Mouse (Mus musculus) granulocyte monocyte progenitor cell, adult 5-6 weeks (primary cell): ENCODE data around the gene Esd. TPM values are rescaled to one million over a fixed set of nuclear protein-coding genes. Genes with fewer than 3 reads are reported as not detected.

Experiments
- ATAC-seq: replicated peaks from 2 replicates; pipeline ENCODE4 v1.8.0; 2016; ENCODE audit warnings: mild to moderate bottlenecking, moderate TSS enrichment, inconsistent platforms; ENCODE audit not compliant: poor library complexity, severe bottlenecking
- total RNA-seq, 2 experiments: library from RNA; stranded (forward) in 1 of 2; stranded (reverse) in 1 of 2; fragments of 200-712, 200-1000 nt in 1 of 2; fragments of >200 nt in 1 of 2; fragmentation: Nextera tagmentation in 1 of 2; gene quantifications; 2 replicates each; pipeline ENCODE4 v1.2.3; 2014 to 2017

The Esd gene
- total RNA-seq, 2 experiments from 2014 or later = 158 to 250 TPM

GRCm38 (mm10) chr14:74792793-74793192 lies 60.7 kb downstream of the Esd start:
- ATAC-seq = no peak

- no peak for ATAC-seq
These were observed 62.8 kb downstream of the Esd start for GRCm38 (mm10) chr14:74794931-74795330.

- ATAC-seq = peak; percentile 96
These were observed 65.4 kb downstream of the Esd start for GRCm38 (mm10) chr14:74797386-74798062.

- ATAC-seq = no peak
These were observed 66.2 kb downstream of the Esd start for GRCm38 (mm10) chr14:74798063-74798890.

Other genes with a start within 250 kb of the Esd start
- 0.32 TPM in 1 of 2 replicates, not detected in the other for gene Htr2a, start 91.5 kb upstream of the Esd start, total RNA-seq (2014; fragmentation: Nextera tagmentation)
- 0.31 and 0.43 TPM in 2 replicates for gene Htr2a, start 91.5 kb upstream of the Esd start, total RNA-seq (2017)
- 11.3 and 12.1 TPM in 2 replicates for gene Lrch1, start 215.6 kb downstream of the Esd start, total RNA-seq (2014; fragmentation: Nextera tagmentation)
- 12.3 and 12.4 TPM in 2 replicates for gene Lrch1, start 215.6 kb downstream of the Esd start, total RNA-seq (2017)